Mouse (Mus musculus) limb, embryonic 12.5 days (tissue): ENCODE data around the gene Nmur1. TPM values are rescaled to one million over a fixed set of nuclear protein-coding genes. Genes with fewer than 3 reads are reported as not detected.

Experiments
- ATAC-seq: fragments of 200-750 bp; cut with Nextera tagmentation; 2 replicates; pipeline ENCODE4 v1.8.0; 2017; ENCODE audit warnings: low read depth, moderate TSS enrichment; ENCODE audit not compliant: insufficient number of reproducible peaks, insufficient read depth, low FRiP score, low TSS enrichment
- H3K27ac ChIP-seq: fragments of 300-500 bp; sonication (generic); 2 replicates; pipeline ENCODE4 v1.5.1; 2016; ENCODE audit warnings: mild to moderate bottlenecking, moderate library complexity
- H3K27me3 ChIP-seq: fragments of 300-500 bp; sonication (generic); 2 replicates; pipeline ENCODE4 v1.6.1; 2016; ENCODE audit warnings: mild to moderate bottlenecking, moderate library complexity
- H3K36me3 ChIP-seq: fragments of 300-500 bp; sonication (generic); 2 replicates; pipeline ENCODE4 v1.6.1; 2016; ENCODE audit warnings: mild to moderate bottlenecking, moderate library complexity
- H3K4me1 ChIP-seq: fragments of 300-500 bp; sonication (generic); replicated peaks from 2 replicates; pipeline ENCODE4 v1.6.1; 2016
- H3K4me2 ChIP-seq: fragments of 300-500 bp; sonication (generic); 2 replicates; pipeline ENCODE4 v1.6.1; 2016; ENCODE audit warnings: mild to moderate bottlenecking, moderate library complexity
- H3K4me3 ChIP-seq: fragments of 300-500 bp; sonication (generic); replicated peaks from 2 replicates; pipeline ENCODE4 v1.5.1; 2016; ENCODE audit warnings: mild to moderate bottlenecking
- H3K9ac ChIP-seq: fragments of 300-500 bp; sonication (generic); replicated peaks from 2 replicates; pipeline ENCODE4 v1.6.1; 2016; ENCODE audit warnings: mild to moderate bottlenecking, moderate library complexity
- H3K9me3 ChIP-seq: fragments of 300-500 bp; sonication (generic); 2 replicates; pipeline ENCODE4 v1.6.1; 2016; ENCODE audit warnings: mild to moderate bottlenecking, moderate library complexity
- WGBS: fragments of 180-500 bp; shearing (Covaris S2); methylation state at CpG from one replicate; pipeline ENCODE4 v1.1.7; 2016; 5-methylcytosine and 5-hydroxymethylcytosine counted together
- polyA plus RNA-seq: library from polyadenylated mRNA; unstranded; fragments of >200 nt; fragmentation: Nextera tagmentation; extraction: Ambion mirVana; gene quantifications from 2 replicates; pipeline ENCODE4 v1.2.1, GENCODE M21; 2016

Gene Nmur1
- polyA plus RNA-seq, 1 experiment from 2014 or later = not detected

- Histone ChIP-seq H3K9me3 (no peaks in the 10 kb centered on the region), H3K4me3 (no peak overlapping the region), H3K27ac (peak overlapping the region; percentile 64; the same call in 1 of the 2 replicates), H3K9ac (no peak overlapping the region), H3K27me3 (no peaks in the 10 kb centered on the region), H3K4me1 (0 out of 2 replicates have a peak, but pooled peaks cover 2% of the 10 kb centered on the region), H3K4me2 (no peak overlapping the region), H3K36me3 (no peaks in the 10 kb centered on the region)
- no peak for ATAC-seq
- 51% methylated on average over 13 of the region's 13 CpGs for WGBS
These were observed 31.0 kb upstream of the Nmur1 start for GRCm38 (mm10) chr1:86456892-86457581.

GRCm38 (mm10) chr1:86452713-86453112 is 26.7 kb upstream of the Nmur1 start:
- Histone ChIP-seq H3K27ac (no peak overlapping the region), H3K4me2 (no peak overlapping the region), H3K36me3 (no peaks in the 10 kb centered on the region), H3K27me3 (no peaks in the 10 kb centered on the region), H3K4me1 (peaks cover 10% of the 10 kb centered on the region), H3K9ac (no peak overlapping the region), H3K4me3 (no peak overlapping the region), H3K9me3 (no peaks in the 10 kb centered on the region)
- WGBS = 77% methylated on average over 5 of the region's 5 CpGs
- ATAC-seq = no peak

GRCm38 (mm10) chr1:86449966-86450365 is 23.9 kb upstream of the Nmur1 start:
- peaks cover 11% of the 10 kb centered on the region for H3K4me1 ChIP-seq
- no peak overlapping the region for H3K27ac ChIP-seq
- WGBS = 48% methylated on average over 6 of the region's 6 CpGs
- no peak overlapping the region for H3K9ac ChIP-seq
- H3K4me3 ChIP-seq = no peak overlapping the region
- H3K4me2 ChIP-seq = no peak overlapping the region
- H3K27me3 ChIP-seq = no peaks in the 10 kb centered on the region
- no peak for ATAC-seq
- no peaks in the 10 kb centered on the region for H3K9me3 ChIP-seq
- H3K36me3 ChIP-seq = no peaks in the 10 kb centered on the region

GRCm38 (mm10) chr1:86448272-86448671 is 22.2 kb upstream of the Nmur1 start:
- H3K9me3 ChIP-seq = no peaks in the 10 kb centered on the region
- peaks cover 22% of the 10 kb centered on the region for H3K4me1 ChIP-seq
- no peaks in the 10 kb centered on the region for H3K36me3 ChIP-seq
- 30% methylated on average over 4 of the region's 4 CpGs for WGBS
- peak overlapping the region; percentile 64; the same call in 1 of the 2 replicates for H3K27ac ChIP-seq
- H3K27me3 ChIP-seq = no peaks in the 10 kb centered on the region
- no peak overlapping the region for H3K4me3 ChIP-seq
- no peak for ATAC-seq
- H3K9ac ChIP-seq = no peak overlapping the region
- H3K4me2 ChIP-seq = no peak overlapping the region

GRCm38 (mm10) chr1:86447596-86448171 is 21.7 kb upstream of the Nmur1 start:
- ATAC-seq = no peak
- H3K9me3 ChIP-seq = no peaks in the 10 kb centered on the region
- no peak overlapping the region for H3K9ac ChIP-seq
- no peak overlapping the region for H3K4me2 ChIP-seq
- no peaks in the 10 kb centered on the region for H3K27me3 ChIP-seq
- H3K27ac ChIP-seq = peak overlapping the region; percentile 64
- WGBS = 45% methylated on average over 13 of the region's 13 CpGs
- H3K4me1 ChIP-seq = peaks cover 28% of the 10 kb centered on the region
- H3K36me3 ChIP-seq = no peaks in the 10 kb centered on the region
- no peak overlapping the region for H3K4me3 ChIP-seq

GRCm38 (mm10) chr1:86443386-86444172 is 17.6 kb upstream of the Nmur1 start:
- H3K4me3 ChIP-seq = peak overlapping the region; percentile 48
- WGBS = 58% methylated on average over 8 of the region's 8 CpGs
- no peaks in the 10 kb centered on the region for H3K36me3 ChIP-seq
- H3K9me3 ChIP-seq = no peaks in the 10 kb centered on the region
- H3K27ac ChIP-seq = peak overlapping the region; percentile 100
- ATAC-seq = no peak
- H3K4me2 ChIP-seq = peak overlapping the region; percentile 83
- H3K4me1 ChIP-seq = peaks cover 44% of the 10 kb centered on the region
- H3K9ac ChIP-seq = peak overlapping the region; percentile 93
- no peaks in the 10 kb centered on the region for H3K27me3 ChIP-seq

GRCm38 (mm10) chr1:86442832-86443231 is 16.8 kb upstream of the Nmur1 start:
- peak overlapping the region; percentile 100 for H3K27ac ChIP-seq
- no peaks in the 10 kb centered on the region for H3K9me3 ChIP-seq
- no peaks in the 10 kb centered on the region for H3K36me3 ChIP-seq
- WGBS = 2% methylated on average over 24 of the region's 24 CpGs
- H3K4me1 ChIP-seq = peaks cover 37% of the 10 kb centered on the region
- peak overlapping the region; percentile 93 for H3K9ac ChIP-seq
- no peak; the same call in 1 of the 2 replicates for ATAC-seq
- peak overlapping the region; percentile 48 for H3K4me3 ChIP-seq
- H3K4me2 ChIP-seq = peak overlapping the region; percentile 83
- no peaks in the 10 kb centered on the region for H3K27me3 ChIP-seq

- peak overlapping the region; percentile 93 for H3K9ac ChIP-seq
- no peaks in the 10 kb centered on the region for H3K9me3 ChIP-seq
- H3K4me3 ChIP-seq = peak overlapping the region; percentile 48
- WGBS = under 1% methylated on average over 81 of the region's 81 CpGs
- H3K36me3 ChIP-seq = no peaks in the 10 kb centered on the region
- peak; percentile 28 for ATAC-seq
- peaks cover 32% of the 10 kb centered on the region for H3K4me1 ChIP-seq
- peak overlapping the region; percentile 100 for H3K27ac ChIP-seq
- H3K4me2 ChIP-seq = peak overlapping the region; percentile 83
- no peaks in the 10 kb centered on the region for H3K27me3 ChIP-seq
These were observed 16.2 kb upstream of the Nmur1 start for GRCm38 (mm10) chr1:86441980-86442831.

GRCm38 (mm10) chr1:86441724-86441979 is 15.6 kb upstream of the Nmur1 start:
- H3K4me3 ChIP-seq = peak overlapping the region; percentile 48
- H3K4me2 ChIP-seq = peak overlapping the region; percentile 83
- no peaks in the 10 kb centered on the region for H3K9me3 ChIP-seq
- no peaks in the 10 kb centered on the region for H3K27me3 ChIP-seq
- peak overlapping the region; percentile 93 for H3K9ac ChIP-seq
- H3K4me1 ChIP-seq = peaks cover 32% of the 10 kb centered on the region
- peak overlapping the region; percentile 100 for H3K27ac ChIP-seq
- H3K36me3 ChIP-seq = no peaks in the 10 kb centered on the region
- WGBS = 0% methylated on average over 5 of the region's 5 CpGs
- ATAC-seq = no peak; the same call in 1 of the 2 replicates

- Histone ChIP-seq H3K4me2 (peak overlapping the region; percentile 83), H3K36me3 (no peaks in the 10 kb centered on the region), H3K9me3 (no peaks in the 10 kb centered on the region), H3K27ac (peak overlapping the region; percentile 100), H3K27me3 (no peaks in the 10 kb centered on the region), H3K4me1 (peaks cover 36% of the 10 kb centered on the region), H3K4me3 (peak overlapping the region; percentile 48), H3K9ac (peak overlapping the region; percentile 93)
- peak; percentile 28; the same call in 1 of the 2 replicates for ATAC-seq
- under 1% methylated on average over 24 of the region's 29 CpGs for WGBS
These were observed 15.1 kb upstream of the Nmur1 start for GRCm38 (mm10) chr1:86440887-86441723.
